Mouse (Mus musculus): Measurements from ENCODE around the gene Hexa. TPM values are rescaled to one million over a fixed set of nuclear protein-coding genes. Genes with fewer than 3 reads are reported as not detected.

The Hexa gene
- 74.1 TPM for polyA plus RNA-seq (2014; fragmentation: Illumina TruSeq; extraction: RNeasy Lipid Tissue Mini Kit (QIAGEN cat#74804); ENCODE audit: low read depth, low replicate concordance)

DNA sequence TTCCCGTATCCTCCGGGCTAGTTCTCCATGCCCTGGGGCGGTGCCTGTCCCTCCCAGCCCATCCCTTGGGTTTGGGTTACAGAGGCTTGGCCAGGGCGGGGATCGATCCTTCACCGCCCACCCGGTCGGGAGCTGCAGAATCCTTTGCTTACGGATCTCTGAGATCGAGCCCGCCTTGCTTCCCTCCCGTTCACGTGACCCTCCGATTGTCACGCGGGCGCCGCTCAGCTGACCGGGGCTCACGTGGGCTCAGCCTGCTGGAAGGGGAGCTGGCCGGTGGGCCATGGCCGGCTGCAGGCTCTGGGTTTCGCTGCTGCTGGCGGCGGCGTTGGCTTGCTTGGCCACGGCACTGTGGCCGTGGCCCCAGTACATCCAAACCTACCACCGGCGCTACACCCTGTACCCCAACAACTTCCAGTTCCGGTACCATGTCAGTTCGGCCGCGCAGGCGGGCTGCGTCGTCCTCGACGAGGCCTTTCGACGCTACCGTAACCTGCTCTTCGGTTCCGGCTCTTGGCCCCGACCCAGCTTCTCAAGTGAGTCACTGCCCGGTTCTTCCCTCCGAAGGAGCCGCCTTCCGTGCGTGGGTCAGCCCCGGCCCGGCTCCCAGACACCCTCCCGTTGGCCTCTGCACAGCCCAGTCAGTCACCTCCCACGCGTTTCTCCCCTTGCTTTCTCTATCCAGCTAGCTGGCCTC lies at the start of gene Hexa, which contains the start of gene Tmem202:
Gene Hexa (plus strand): TSS at position 100 of the 697 bp plus-strand sequence.
Gene Tmem202 (minus strand): TSS at position 407 of the 697 bp plus-strand sequence.

DNA sequence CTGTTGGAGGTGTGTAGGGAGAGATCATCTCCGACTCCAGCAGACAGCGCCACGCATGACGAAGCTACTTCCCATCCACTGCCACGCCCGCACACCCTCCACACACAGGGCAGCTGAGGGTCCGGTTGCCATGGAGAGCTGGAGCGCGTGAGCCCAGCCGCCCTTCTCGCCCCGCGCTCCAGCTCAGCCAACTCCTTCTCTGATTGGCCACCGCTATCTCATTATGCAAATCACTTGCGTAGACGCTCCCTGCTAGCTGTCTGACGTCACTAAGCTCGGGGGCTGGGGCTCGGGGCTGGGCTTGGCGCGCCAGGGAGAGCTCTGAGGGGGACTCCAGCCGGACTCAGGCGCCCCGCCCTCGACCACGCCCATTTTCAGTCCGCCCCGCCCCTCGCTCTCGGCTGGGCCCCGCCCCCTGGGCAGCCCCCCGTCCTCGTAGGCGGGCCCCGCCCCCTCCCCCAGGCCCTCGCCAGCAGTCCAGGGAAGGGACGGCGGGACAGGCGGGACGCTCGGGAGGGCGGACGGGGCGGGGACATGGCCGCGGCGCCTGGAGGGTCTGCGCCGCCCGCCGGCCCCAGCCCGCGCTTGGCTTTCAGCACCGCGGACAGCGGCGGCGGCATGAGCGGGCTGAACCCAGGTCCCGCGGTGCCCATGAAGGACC lies 38.6 kb downstream of the Hexa start, which contains the start of gene Celf6:
Gene Celf6 (plus strand): TSS at position 74 of the 661 bp plus-strand sequence.

Other genes with a start within 250 kb of the Hexa start
- 10.6 TPM for gene Adpgk, start 248.0 kb upstream of the Hexa start, polyA plus RNA-seq (2014; fragmentation: Illumina TruSeq; extraction: RNeasy Lipid Tissue Mini Kit (QIAGEN cat#74804); ENCODE audit: low read depth, low replicate concordance)
- 4.5 TPM for gene Bbs4, start 186.0 kb upstream of the Hexa start, polyA plus RNA-seq (2014; fragmentation: Illumina TruSeq; extraction: RNeasy Lipid Tissue Mini Kit (QIAGEN cat#74804); ENCODE audit: low read depth, low replicate concordance)
- gene Arih1, start 52.9 kb upstream of the Hexa start, polyA plus RNA-seq (2014; fragmentation: Illumina TruSeq; extraction: RNeasy Lipid Tissue Mini Kit (QIAGEN cat#74804); ENCODE audit: low read depth, low replicate concordance): 43.0 TPM
- gene Tmem202, start 307 bp downstream of the Hexa start, polyA plus RNA-seq (2014; fragmentation: Illumina TruSeq; extraction: RNeasy Lipid Tissue Mini Kit (QIAGEN cat#74804); ENCODE audit: low read depth, low replicate concordance): 0.84 TPM
- 0.65 TPM for gene Celf6, start 38.4 kb downstream of the Hexa start, polyA plus RNA-seq (2014; fragmentation: Illumina TruSeq; extraction: RNeasy Lipid Tissue Mini Kit (QIAGEN cat#74804); ENCODE audit: low read depth, low replicate concordance)
- gene Parp6, start 77.7 kb downstream of the Hexa start, polyA plus RNA-seq (2014; fragmentation: Illumina TruSeq; extraction: RNeasy Lipid Tissue Mini Kit (QIAGEN cat#74804); ENCODE audit: low read depth, low replicate concordance): 20.2 TPM
- gene Pkm, start 116.8 kb downstream of the Hexa start, polyA plus RNA-seq (2014; fragmentation: Illumina TruSeq; extraction: RNeasy Lipid Tissue Mini Kit (QIAGEN cat#74804); ENCODE audit: low read depth, low replicate concordance): 1,037 TPM
- not detected for gene Gramd2, start 140.6 kb downstream of the Hexa start, polyA plus RNA-seq (2014; fragmentation: Illumina TruSeq; extraction: RNeasy Lipid Tissue Mini Kit (QIAGEN cat#74804); ENCODE audit: low read depth, low replicate concordance)
- gene Senp8, start 211.2 kb downstream of the Hexa start, polyA plus RNA-seq (2014; fragmentation: Illumina TruSeq; extraction: RNeasy Lipid Tissue Mini Kit (QIAGEN cat#74804); ENCODE audit: low read depth, low replicate concordance): 8.3 TPM
- 6.6 TPM for gene Myo9a, start 211.4 kb downstream of the Hexa start, polyA plus RNA-seq (2014; fragmentation: Illumina TruSeq; extraction: RNeasy Lipid Tissue Mini Kit (QIAGEN cat#74804); ENCODE audit: low read depth, low replicate concordance)

Measured in heart, adult 10 weeks (tissue).